Mouse (Mus musculus) ovary, adult 18-20 months (tissue): ENCODE results near the gene Adprhl2.
A peak's percentile ranks its signal among the peaks of the same experiment; 100 is the strongest.

Source experiments
- DNase-seq: peaks from one replicate; pipeline ENCODE4 v3.0.0; 2022; ENCODE audit warnings: low spot score, mixed read lengths

Adprhl2 gene

DNA sequence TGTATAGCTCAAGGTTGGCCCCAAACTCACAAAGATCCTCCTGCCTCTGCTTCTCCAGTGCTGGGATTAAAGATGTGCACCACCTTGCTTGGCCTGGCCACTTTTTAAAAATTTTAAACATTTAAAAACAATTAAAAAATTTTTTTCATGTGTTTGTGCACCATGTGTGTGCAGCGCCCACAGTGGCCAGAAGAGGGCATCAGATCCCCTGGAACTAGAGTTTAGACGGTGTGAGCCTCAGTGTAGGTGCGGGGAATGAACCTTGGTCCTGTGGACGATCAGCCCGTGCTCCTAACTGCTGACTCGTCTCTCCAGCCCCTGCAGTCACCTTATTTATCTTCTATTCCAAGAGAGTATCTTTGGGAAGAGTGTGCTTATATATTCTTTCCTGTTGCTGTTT lies 15.4 kb downstream of the Adprhl2 start:
- DNase-seq = no peak

DNA sequence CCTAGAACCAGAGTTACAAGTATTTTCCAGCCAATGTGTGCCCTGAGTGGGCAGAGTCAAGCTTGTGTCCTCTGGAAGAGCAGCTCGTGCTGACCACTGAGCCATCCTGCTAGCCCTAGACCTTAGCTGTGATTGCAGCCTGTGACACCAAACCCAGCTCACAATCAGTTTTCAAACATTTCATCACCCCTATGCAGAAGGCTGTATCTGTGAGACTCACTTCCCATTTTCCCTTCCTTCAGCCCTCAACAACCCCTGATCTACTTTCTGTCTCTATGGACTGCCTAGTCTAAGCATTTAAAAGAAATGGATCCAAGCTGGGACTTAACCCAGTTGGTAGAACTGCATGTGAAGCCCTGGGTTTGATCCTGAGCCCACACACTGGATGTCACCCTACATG lies 16.1 kb downstream of the Adprhl2 start:
- DNase-seq = no peak

DNA sequence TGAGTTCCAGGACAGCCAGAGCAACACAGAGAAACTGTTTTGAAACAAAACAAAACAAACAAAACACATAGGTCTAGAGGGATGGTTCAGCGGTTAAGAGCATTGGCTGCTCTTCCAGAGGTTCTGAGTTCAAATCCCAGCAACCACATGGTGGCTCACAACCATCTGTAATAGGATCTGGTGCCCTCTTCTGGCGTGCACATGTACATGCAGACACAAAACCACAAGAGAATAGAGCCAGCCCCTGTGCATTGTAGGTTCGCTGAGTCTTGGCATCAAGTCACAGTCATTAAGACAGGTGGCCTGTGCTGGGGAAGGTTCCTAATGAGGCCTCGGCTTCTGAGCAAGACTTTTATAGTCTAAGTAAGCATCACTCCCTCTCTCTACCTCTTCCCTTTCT lies 17.6 kb downstream of the Adprhl2 start:
- DNase-seq = no peak

DNA sequence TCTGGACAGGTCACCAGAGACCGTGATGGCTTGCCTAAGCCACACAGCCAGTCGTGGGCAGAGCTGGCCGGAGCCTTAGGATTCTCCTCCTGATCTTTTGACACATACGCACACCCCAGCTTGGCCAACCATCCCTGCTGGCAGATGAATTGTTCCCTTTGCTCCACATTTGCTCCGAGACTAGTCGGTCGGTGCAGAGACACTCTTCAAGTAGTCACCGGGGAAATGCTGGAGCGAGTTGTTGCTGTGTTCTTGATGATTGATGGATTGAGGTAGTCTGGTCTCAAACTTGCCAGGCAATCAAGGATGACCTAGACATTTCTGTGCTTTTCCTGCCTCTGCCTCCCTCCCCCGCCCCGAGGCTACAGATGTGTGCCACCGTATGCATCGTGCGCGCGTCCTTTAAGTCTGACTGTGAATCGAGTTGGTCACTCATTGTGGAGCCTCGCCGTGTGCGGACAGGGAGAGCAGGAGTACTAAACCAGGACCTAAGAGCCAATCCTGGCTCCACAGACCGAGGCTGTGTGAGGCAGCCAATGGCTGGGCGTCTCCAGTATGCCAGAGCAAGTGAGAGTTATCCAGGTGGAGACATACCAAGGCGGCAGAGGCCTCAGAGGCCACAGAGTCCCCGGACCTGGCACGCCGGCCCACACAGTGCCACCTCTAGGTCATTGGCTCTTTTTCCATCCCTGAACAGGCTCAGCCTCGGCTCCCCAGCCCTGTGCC lies 19.8 kb downstream of the Adprhl2 start:
- no peak for DNase-seq

DNA sequence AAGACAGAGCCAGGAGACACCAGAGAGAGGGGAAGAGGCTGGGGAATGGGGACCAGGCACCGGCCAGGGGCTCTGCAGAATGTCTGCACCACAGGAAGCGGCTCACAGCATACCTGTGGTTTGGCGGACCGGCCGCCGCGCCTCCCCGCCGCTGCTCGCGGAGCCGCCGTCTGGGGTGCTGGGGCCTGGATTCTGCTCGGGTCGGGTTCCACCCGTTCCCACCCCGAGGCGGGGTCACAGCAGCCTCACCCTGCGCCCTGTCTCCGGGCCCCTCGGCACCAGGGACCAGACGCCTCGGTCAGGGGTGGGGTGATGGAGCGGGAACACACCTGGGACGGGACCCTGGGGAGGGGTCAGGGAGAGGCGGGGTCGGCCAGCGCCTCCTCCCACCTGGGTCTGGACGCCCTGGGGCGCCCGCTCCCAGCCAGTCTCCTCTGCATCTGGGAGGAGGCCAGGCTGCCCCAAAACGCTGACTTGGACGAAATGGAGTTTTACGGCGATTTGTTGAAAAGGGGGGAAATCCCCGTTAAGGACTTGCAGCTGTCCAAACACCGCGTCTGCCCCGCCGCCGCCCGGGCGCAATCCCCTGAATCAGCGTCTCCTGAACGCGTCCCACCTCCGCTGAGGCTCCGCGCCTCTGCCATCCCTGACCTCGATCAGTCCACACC lies 20.5 kb downstream of the Adprhl2 start:
- no peak for DNase-seq

DNA sequence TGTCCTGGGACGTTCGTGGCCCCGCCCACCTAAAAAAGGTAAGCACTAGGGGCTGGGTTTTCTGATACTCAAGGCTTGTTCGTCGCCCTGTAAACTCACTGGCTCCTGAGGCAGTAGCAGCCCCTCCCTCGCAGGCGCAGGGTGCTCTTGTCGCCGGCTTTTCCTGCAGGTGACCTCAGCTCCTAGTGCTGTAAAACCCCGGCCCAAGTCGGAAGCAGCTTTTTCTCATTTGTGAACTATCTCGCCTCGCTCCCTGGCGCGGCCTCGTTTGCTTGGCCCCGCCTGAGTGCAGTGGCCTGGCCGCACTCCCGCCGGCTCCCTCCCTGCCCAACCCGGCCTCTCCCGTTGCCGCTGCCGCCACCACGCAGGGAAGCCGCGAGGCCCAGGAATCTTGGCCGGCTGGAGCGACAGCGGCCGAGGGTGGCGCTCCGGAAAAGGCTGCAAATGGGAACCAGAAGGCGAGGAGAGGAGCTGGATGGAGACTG lies 24.8 kb downstream of the Adprhl2 start:
- peak; percentile 52 for DNase-seq

DNA sequence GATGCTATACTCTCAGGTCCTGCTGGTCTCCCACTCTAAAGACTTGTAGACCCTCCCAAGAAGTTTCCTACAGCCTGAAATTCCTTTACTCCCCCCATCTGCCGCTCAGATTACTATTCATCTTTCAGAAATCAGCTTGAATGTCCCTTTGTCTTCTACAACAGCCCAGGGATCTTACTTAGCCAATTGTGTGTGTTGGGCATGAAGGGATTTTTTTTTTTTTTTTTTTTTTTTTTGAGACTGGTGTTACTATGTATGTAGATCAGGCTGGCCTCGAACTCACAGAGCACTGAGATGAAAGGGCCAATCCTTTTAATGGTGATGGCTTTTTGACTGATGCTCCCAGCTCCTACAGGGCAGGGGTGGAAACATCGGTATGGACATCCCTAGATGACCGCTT lies 25.6 kb downstream of the Adprhl2 start:
- DNase-seq = no peak

DNA sequence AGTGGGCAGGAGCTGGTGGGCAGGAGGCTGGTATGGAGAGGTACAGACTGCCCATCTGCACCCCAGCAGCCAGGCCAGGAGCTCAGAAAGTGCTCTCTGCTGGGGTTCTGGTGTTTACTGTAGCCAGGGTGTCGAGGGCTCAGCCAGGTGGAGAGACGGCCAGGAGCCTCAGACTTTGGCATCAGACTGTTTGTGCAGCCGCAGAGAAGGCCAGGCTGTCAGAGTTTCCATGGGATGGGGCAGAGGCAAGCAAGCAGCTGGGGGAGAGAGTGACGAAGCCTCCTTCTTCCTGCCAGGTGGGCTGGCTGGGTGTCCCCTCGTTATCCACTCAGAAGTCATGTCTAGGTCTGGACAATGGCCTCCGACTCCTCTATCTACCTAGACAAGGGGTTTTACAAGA lies 26.4 kb downstream of the Adprhl2 start:
- no peak for DNase-seq

DNA sequence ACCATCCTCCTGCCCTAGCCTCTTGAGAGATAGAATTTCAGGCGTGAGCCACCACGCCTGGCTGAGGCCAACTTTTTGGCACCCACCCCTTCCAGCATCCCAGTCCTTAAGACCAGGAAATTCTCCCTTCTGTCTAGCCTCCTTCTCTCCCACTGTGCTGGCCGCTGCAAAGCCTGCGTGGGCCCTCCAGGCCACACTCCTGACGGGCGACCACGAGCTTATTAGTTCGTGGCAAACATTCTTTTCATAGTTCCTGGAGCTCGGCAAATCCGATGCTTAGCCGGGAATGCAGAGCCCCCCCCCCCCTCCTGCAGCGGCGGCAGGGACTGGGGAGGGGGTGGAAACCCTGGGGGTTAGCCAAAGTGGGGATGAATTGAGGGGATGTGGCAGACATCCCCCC lies 30.3 kb downstream of the Adprhl2 start:
- DNase-seq = no peak

DNA sequence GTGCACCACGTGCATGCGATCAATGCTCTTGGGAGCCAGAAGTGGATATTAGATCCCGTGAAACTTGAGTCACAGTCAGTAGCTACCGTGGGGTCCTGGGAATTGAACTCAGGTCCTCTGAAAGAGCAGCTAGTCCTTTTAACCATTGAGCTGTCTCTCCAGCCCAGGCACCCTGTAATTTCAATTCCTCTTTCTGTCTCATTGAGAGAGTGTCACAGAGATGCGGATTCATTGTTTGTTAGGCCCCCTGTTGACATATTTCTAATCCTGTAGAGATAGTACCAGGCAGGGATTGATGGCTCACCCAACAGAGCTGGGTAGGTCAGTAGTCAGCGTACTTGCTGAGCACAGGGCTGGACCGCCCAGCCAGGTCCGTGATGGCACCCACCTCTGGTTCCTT lies 31.2 kb downstream of the Adprhl2 start:
- no peak for DNase-seq

DNA sequence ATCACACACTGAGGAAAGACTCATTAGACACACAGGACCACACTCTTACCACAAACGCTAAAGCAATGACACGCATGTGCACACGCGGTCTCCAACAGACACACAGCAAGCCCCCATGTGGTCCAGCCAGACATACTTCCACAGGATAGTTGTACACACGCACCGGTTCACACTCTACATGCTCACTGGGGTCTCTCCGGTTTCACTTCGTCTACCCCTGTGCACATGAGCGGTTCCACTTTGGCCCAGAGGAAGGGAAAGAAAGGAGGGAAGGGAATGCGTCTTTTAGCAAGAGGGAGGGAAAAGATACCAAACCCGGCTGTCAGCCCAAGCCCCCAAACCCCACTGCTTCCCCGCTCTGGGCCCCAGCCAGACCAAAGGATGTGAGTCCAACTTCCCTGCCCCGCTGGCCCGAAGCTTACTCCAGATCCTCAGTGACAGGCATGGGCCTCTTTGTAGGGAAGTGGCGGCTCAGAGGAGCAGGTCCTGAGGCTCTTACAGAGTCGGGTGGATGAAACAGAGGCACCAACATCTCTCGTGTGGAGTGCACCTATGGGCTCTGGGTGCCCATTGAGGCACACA lies 33.3 kb downstream of the Adprhl2 start:
- no peak for DNase-seq

DNA sequence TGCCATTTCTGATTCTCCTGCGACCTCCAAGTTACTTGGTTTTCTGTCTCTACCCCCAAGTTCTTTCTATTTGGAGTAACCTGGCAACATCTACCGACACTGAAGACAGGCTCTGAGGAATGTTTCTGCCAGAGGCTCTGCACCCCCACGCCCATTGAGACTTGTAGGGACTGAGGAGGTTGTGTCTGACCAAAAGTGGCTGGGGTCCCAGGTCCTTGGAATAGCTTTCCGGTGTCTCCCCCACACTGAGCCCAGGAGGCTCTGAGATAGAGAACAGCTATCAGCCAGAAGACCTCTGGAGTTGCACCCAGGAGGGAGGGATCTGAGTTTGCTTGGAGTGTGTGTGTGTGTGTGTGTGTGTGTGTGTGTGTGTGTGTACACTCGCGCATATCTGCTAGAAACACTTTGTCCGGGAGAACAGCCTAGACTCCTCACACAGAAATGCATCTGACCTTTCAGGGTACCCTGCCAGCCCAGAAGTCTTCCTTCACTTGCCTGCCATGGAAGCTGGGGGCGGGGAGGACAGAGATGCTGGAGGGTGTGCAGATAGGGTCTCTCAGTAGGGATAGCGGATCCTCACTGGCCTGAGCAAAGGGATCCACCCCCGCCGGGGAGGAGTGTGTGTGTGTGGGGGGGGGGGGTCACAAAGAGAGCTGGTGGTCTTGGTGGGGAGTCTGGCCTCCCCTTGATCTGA lies 34.1 kb downstream of the Adprhl2 start:
- DNase-seq = no peak

DNA sequence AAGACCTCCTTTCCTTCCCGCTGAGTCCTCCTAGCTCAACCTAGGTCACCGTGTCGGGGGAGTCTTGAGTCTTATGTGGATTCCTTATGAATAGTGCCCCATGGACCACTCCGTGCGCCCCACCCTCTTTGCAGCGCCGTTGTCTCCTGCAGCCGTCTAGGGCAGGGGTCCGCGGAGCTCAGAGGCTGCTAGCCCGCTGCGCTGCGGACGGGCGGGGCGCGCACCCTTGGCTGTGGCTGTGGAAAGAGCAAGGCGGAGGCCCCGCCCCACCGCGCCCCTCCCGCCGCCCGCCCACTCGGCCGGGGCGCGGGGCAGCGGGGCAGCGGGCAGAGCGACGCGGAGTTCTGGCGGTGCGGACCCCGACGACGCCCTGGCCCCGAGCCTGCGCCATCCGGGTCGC lies 35.0 kb downstream of the Adprhl2 start, which contains the start of gene Col8a2:
Gene Col8a2, plus strand, starts transcription at position 302 of the 400 bp plus-strand sequence.
- no peak for DNase-seq

DNA sequence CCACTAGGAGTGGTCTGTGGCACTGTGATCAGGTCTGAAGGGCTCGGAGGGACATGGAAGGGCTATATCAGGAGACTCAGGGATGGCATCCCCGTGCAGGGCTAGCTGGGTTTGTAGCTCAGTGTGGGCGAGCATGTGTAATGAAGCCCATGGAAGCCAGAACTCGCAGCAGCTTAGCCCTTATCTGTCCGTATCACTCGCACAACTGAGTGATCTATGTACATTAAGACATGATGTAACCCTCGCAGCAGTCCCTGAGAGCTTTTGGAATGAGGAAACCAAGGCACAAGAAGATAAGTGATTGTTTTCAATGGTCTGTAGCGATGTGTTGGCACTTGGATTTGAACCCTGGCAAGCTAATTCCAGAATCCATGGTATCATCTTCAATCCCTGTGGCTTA lies 37.9 kb downstream of the Adprhl2 start:
- no peak for DNase-seq

DNA sequence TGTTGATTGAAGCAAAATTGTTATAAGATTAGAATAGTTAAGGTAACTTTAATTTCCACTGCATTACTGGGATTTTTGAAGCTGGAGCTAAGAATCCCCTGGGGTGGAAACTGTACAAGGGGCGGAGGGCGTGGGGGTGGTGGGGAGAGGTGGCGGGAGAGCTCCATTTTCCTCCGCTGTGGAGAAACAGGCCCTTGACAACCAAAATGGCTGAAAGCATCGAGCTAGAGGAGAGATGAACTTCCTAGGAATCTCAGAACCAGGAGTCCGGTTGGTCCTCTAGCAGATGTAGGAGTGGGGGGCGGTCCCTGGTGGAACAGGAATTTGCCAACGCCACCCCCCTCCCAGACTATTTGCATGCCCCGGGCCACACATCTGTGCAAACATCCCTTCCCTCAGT lies 39.8 kb downstream of the Adprhl2 start:
- no peak for DNase-seq

DNA sequence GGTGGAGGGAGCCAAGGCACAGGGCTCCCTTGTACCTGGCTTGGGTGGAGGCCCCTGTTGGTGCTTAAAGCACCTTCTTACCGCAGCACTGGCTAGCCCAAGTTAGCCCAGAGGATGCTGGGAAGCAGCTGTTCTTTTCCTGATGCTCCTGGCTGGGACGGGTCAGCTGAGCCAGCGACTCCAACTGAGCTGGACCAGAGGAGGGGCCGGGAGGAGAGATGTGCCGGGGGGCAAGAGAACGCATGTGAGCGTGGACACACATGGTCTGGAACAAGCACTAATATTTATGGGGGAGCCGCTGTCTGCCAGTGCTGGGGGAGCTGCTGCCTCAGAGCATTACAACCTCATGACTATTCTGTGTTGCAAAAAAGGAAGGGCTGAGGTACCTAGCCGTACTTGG lies 42.5 kb downstream of the Adprhl2 start:
- DNase-seq = no peak

DNA sequence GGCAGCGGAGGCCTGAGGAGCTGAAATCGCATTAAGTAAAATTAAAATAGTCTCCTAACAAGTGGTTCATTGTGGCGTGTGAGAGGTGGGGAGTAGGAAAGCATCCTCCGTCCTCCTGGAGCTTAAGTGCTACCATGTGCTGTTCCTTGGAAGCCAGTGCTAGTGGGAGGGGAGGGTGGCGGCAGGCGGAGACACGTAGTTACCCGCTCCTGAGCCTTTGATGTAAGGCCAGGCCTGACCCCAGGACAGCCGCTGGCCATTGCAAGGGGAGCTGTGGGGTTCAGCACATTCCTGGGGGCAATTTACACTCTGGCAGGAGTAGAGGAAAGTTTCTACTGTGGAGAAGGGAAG lies 43.0 kb downstream of the Adprhl2 start:
- DNase-seq = no peak

DNA sequence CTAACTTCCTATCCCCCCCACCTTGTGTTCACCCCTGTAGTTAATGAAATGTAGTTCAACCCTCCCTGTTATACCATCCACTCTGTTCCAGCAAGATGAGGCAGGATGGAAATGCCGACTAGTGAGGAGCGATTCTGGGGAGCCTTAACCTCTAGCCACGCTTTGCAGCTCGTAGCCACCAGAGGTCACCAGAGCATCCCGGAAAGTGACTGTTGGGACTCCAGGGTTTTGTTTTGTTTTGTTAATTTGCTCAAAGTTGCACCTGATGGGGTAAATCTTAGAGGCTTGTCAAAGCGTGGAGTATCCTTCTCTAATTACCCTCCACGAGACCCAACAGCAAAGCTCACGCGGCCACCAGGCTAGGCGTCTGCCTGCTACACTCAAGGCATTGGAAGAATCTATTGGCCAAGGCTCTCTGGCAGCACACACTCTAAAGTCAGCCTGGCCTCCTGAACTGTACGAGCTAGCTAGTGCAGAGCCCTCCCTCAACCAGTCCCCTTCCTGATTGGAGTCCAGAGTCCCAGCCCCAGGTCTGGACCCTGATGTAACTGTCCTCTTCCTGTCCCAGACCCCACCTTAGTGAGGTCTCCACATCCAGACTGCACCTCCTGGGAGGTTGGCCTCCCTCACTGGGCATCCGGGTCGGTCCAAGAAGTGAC lies 43.5 kb downstream of the Adprhl2 start:
- no peak for DNase-seq

DNA sequence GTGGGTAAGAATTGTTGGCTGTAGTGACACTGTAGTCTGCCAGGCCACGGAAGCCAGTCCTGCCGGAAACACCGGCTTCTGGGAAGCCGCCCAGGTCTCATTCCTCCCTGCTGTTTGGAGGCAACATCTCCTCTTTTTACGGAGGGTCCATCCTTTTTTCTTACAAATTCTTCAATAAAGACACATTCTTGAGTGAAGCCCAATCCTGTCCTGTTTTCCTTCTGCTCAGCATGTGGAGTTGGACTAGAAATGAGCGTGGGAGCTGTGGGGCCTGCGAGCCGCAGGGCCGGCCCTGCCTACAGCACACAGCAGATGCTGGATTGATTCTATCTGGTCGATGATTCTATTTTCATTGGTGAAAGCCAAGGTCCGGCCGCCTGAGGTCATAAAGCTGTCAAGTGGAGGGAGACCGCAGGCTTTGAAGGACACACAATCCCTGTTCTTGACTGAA lies 45.8 kb downstream of the Adprhl2 start:
- DNase-seq = peak; percentile 53

DNA sequence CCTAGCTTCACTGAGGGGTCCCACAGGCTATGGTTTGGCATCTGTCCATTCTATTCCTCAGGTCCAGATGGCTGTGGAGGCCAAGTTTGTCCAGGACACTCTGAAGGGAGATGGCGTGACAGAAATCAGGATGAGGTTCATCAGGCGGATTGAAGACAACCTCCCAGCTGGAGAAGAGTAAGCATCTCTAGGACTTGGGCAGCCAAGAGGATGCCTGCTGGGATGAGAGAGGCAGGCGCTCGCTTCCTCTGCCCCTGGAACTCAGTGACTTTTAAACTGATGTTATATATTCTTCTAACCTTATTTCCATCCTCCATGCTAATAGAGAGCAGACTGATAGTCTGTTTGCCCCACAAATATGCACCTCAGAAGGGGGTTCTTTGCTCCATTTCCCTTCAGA lies 46.4 kb downstream of the Adprhl2 start:
- no peak for DNase-seq

DNA sequence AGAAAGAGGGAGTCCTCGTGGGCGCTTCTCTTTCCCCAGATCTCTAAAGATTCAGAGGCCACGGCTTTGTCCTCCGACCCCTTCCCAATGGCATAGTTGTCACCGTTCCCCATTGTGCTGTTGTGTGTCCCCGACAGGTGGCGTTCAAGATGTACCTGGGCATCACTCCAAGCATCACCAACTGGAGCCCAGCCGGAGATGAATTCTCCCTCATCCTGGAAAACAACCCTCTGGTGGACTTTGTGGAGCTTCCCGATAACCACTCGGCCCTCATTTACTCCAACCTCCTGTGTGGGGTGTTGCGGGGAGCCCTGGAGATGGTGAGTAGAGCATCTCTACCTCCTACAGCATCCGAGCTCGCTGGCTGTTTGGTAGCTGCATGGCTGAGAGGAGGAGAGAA lies 47.8 kb downstream of the Adprhl2 start:
- DNase-seq = no peak

DNA sequence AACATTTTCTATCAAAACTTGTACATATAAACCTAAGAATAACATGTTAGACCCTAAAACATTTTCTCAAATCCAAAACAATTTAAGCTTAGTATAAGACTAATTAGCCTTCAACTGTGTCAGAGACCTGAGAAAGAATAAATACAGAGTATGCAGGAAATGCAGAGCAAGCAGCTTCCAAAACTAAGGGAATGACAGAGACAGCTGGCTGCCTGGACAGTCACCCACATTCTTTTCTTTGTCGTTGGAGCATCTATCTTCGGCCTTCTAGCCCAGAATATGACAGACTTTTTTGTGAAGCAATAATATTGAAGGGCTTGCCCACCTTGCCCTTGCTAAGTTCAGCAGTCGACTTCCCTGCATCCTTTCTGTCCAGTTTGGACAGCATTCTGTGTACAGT lies 52.2 kb downstream of the Adprhl2 start:
- DNase-seq = no peak
